Mouse (Mus musculus) heart, adult 2 months (tissue): ENCODE results near the gene Gnao1. TPM values are rescaled to one million over a fixed set of nuclear protein-coding genes. Genes with fewer than 3 reads are reported as not detected.

Experiments used
- DNase-seq, 2 experiments: peaks; one replicate each; pipeline ENCODE4 v3.0.0; 2021
- H3K27ac ChIP-seq: fragments of 200-600 bp; 2 replicates; pipeline ENCODE4 v1.8.1; 2022
- H3K27me3 ChIP-seq: fragments of 200-500 bp; 2 replicates; pipeline ENCODE4 v1.6.1; 2012; ENCODE audit warnings: mild to moderate bottlenecking, low read length, inconsistent platforms, mixed read lengths; ENCODE audit not compliant: control insufficient read depth, insufficient read depth
- H3K36me3 ChIP-seq: fragments of 200-500 bp; 2 replicates; pipeline ENCODE4 v1.6.1; 2012; ENCODE audit warnings: low read length, inconsistent platforms; ENCODE audit not compliant: control insufficient read depth, insufficient read depth
- H3K4me1 ChIP-seq: fragments of 200-500 bp; 2 replicates; pipeline ENCODE4 v1.6.1; 2011; ENCODE audit warnings: low read length; ENCODE audit not compliant: control insufficient read depth, insufficient read depth
- H3K4me3 ChIP-seq: fragments of 200-600 bp; 2 replicates; pipeline ENCODE4 v1.8.1; 2022
- H3K79me2 ChIP-seq: fragments of 200-500 bp; replicated peaks from 2 replicates; pipeline ENCODE4 v1.6.1; 2012; ENCODE audit warnings: mild to moderate bottlenecking, inconsistent platforms, low read length, moderate library complexity, mixed read lengths; ENCODE audit not compliant: control insufficient read depth, insufficient read depth
- H3K9ac ChIP-seq: fragments of 200-500 bp; 2 replicates; pipeline ENCODE4 v1.6.1; 2012; ENCODE audit warnings: low read depth, mild to moderate bottlenecking, control low read depth, inconsistent platforms, low read length, mixed read lengths
- CTCF ChIP-seq: fragments of 200-600 bp; IDR thresholded peaks from 2 replicates; pipeline ENCODE4 v1.8.1; 2022; ENCODE audit warnings: antibody characterized with exemption, mild to moderate bottlenecking, moderate library complexity
- EP300 ChIP-seq: fragments of 200-500 bp; IDR thresholded peaks from 2 replicates; pipeline ENCODE4 v1.6.1; 2011; ENCODE audit warnings: low read depth, low read length, control low read depth; ENCODE audit not compliant: insufficient read depth
- POLR2A ChIP-seq: fragments of 200-500 bp; IDR thresholded peaks from 2 replicates; pipeline ENCODE4 v1.6.1; 2011; ENCODE audit warnings: mild to moderate bottlenecking, low read depth, low read length, control low read depth; ENCODE audit not compliant: insufficient read depth
- WGBS: fragments of 180-500 bp; shearing (Covaris S2); methylation state at CpG from one replicate; pipeline ENCODE4 v1.1.7; 2018; 5-methylcytosine and 5-hydroxymethylcytosine counted together
- intact Hi-C: fragments of 180-260 bp; cut with DNase I; formaldehyde crosslinking; loops from one replicate; pipeline ENCODE4 v1.15.1; 2025
- polyA plus RNA-seq: library from polyadenylated mRNA; depleted of rRNA; stranded (reverse); fragments of >200 nt; gene quantifications from 2 replicates; pipeline ENCODE4 v1.2.3, GENCODE M21; 2012
- total RNA-seq, 2 experiments: library from RNA; stranded (reverse); gene quantifications; 2 replicates each; pipeline ENCODE4 v1.2.3; 2021

Gene Gnao1
- total and polyA plus RNA-seq, 3 experiments: 22.4 to 28.3 (median 23.7) TPM

DNA sequence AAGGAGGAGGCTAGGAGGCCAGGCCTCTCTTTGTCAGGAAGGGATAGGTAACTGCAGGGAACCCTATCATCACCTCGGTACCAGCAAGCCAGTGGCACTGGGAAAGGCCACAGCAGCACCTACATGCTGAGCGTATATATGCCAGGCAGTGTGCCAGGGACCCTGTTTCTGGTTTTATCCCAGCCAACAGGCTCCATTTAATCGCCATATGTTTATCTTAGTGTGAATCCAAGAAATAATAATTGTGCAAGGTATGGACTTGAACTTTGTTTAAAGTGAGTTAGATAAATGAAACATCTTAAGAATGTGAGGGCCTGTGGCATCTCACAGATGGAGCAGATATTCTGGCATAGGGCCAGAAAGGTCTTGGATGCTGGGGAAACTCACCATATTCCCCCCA lies 109.7 kb downstream of the Gnao1 start:
- Histone ChIP-seq H3K4me1 (peaks cover 4% of the 10 kb centered on the region), H3K27me3 (no peaks in the 10 kb centered on the region), H3K79me2 (no peaks in the 10 kb centered on the region), H3K27ac (no peak overlapping the region), H3K36me3 (no peaks in the 10 kb centered on the region), H3K9ac (no peak overlapping the region), H3K4me3 (no peak overlapping the region)
- no peak for DNase-seq
- WGBS: 88% methylated on average over 3 of the region's 3 CpGs
- intact Hi-C loops: no loop called here
- TF ChIP-seq POLR2A (no peak), EP300 (no peak), CTCF (no peak)

DNA sequence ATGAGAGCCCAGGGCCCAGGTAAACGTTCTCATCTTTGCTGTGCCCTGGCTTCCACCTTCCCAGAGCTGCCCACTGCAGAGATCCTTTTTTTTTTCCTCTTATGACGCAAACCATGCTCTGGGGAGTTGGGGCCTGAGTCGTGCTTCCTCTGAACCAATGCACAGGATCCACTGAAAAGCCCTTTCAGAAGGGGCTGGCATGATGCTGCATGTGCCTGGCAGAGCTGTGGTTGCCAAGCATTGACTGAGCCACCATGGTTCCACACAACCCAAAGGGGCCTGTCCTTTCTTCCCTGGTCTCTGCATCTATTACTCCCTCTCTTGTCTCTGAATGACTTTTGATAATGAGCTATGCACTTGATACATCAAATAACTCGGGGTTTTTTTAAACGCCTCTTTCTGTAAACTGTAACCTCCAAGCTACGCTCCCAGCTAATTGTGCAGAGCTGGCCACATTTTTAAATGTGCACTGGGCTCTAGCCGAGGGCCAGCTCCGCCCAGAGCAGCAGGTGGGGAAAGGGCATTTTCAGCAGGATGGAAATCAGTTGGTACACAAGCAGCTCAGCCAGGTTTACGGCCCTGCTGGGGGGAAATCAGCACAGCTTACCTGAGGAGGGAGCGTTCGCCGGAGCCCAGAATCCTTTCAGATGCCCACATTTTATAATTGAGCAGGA lies 110.3 kb downstream of the Gnao1 start:
- 84% methylated on average over 12 of the region's 12 CpGs for WGBS
- Histone ChIP-seq H3K36me3 (no peaks in the 10 kb centered on the region), H3K4me1 (peaks cover 4% of the 10 kb centered on the region), H3K27ac (no peak overlapping the region), H3K27me3 (no peaks in the 10 kb centered on the region), H3K9ac (no peak overlapping the region), H3K4me3 (no peak overlapping the region), H3K79me2 (no peaks in the 10 kb centered on the region)
- no peak for TF ChIP-seq EP300
- TF ChIP-seq POLR2A: no peak
- TF ChIP-seq CTCF: no peak
- DNase-seq: no peak
- intact Hi-C loops: no loop called here

DNA sequence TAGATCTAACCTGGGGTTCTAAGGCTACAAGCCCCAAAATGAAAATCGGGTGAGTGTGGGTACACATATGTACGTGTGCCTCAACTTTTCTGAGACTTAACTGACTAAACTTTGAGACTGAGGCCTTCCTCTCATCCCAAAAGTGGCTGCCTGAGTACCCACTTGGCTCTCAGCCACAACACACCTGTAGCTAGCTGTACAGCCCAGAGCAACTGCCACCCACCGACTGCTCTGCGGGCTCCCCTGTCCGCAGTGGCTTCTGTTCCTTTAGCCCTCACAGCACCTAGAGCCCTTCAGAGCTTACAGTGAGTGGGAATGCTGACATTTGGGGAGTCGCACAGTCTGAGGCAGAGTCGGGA lies 110.8 kb downstream of the Gnao1 start:
- Histone ChIP-seq H3K27ac (no peak overlapping the region), H3K79me2 (no peaks in the 10 kb centered on the region), H3K27me3 (no peaks in the 10 kb centered on the region), H3K36me3 (no peaks in the 10 kb centered on the region), H3K4me3 (no peak overlapping the region), H3K9ac (no peak overlapping the region), H3K4me1 (peaks cover 4% of the 10 kb centered on the region)
- WGBS: 90% methylated on average over 7 of the region's 7 CpGs
- intact Hi-C loops: no loop called here
- TF ChIP-seq POLR2A (no peak), CTCF (no peak), EP300 (no peak)
- no peak for DNase-seq

DNA sequence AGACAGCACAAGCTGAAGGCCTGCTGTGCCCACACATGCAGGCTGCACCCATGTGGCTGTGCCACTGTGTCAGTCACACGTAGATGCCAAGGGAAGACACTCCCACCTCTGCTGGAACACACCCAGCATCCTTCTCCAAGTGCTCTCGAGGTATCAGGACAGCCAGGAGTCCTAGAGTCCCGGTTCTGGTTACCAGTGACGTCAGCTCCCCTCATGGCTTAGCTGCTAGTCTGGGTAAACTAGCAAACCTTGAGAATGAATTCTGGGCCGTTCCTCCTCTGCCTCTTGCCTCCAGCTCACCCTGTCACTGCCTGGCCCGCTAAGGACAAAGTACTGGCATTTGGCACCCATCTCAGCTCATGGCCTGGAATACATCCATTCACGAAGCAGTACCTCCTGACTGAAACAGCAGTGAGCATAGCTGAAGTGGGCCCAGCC lies 114.2 kb downstream of the Gnao1 start:
- TF ChIP-seq CTCF (no peak), EP300 (no peak), POLR2A (no peak)
- no peak overlapping the region for H3K9ac ChIP-seq
- H3K4me1 ChIP-seq: no peaks in the 10 kb centered on the region
- no peaks in the 10 kb centered on the region for H3K36me3 ChIP-seq
- no peak overlapping the region for H3K27ac ChIP-seq
- 37% methylated on average over 7 of the region's 7 CpGs for WGBS
- intact Hi-C loops: no loop called here
- peak in 1 of 2 experiments; percentile 35 for DNase-seq
- H3K27me3 ChIP-seq: no peaks in the 10 kb centered on the region
- no peak overlapping the region for H3K4me3 ChIP-seq
- no peaks in the 10 kb centered on the region for H3K79me2 ChIP-seq

DNA sequence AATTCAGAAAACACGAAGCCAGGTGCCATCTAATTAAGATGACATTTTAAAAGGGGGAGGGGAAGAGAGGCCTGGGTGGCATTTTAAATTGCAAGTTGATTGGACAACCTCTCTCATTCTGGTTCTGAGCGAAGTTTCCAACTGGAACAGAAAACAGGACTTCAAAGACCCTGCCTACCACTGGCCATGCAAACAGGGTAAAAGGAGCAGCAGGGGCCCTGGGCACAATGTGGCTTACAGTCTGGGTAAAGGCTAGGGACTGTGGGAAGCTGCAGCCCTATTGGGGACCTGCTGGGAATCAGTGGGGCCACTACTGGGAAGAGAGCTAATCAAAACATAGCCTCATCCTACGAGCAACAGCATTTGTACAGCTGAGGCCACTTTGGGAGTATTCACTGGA lies 115.7 kb downstream of the Gnao1 start:
- Histone ChIP-seq H3K27me3 (no peaks in the 10 kb centered on the region), H3K27ac (no peak overlapping the region), H3K79me2 (no peaks in the 10 kb centered on the region), H3K4me1 (no peaks in the 10 kb centered on the region), H3K4me3 (no peak overlapping the region), H3K36me3 (no peaks in the 10 kb centered on the region), H3K9ac (no peak overlapping the region)
- intact Hi-C loops: no loop called here
- no peak for TF ChIP-seq EP300
- TF ChIP-seq CTCF: no peak
- no peak for TF ChIP-seq POLR2A
- DNase-seq: no peak
- 64% methylated on average over 3 of the region's 3 CpGs for WGBS

DNA sequence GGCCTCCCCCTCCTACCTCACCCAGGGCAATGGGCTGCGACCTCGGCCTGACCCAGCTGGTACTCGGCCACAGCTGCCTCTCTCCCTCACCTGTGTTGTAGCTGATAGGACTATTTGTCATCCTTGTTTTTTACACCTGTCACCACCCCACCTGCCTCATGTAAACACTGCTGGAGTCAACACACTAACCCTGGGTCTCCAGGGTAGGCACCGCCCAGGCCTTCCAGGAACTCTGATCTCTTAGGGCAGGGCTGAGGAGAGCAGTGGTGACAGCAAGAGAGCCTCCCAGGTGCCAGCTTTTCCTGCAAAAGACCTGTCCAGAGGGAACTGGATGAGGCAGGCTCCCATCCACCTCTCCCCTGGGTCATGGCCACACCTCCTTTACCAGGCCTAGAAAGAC lies 119.5 kb downstream of the Gnao1 start:
- Histone ChIP-seq H3K27me3 (no peaks in the 10 kb centered on the region), H3K36me3 (no peaks in the 10 kb centered on the region), H3K4me3 (no peak overlapping the region), H3K79me2 (no peaks in the 10 kb centered on the region), H3K4me1 (no peaks in the 10 kb centered on the region), H3K27ac (no peak overlapping the region), H3K9ac (no peak overlapping the region)
- intact Hi-C loops: no loop called here
- WGBS: 90% methylated on average over 4 of the region's 4 CpGs
- no peak for DNase-seq
- TF ChIP-seq POLR2A (no peak), EP300 (no peak), CTCF (no peak)
